Mouse (Mus musculus): Measurements from ENCODE around the gene Sbpl.
"Not testable (repeated sequence)": the region's sequence is repeated elsewhere in the genome, so short reads cannot be mapped to it uniquely, and the experiment has no call there.

The Sbpl gene

DNA sequence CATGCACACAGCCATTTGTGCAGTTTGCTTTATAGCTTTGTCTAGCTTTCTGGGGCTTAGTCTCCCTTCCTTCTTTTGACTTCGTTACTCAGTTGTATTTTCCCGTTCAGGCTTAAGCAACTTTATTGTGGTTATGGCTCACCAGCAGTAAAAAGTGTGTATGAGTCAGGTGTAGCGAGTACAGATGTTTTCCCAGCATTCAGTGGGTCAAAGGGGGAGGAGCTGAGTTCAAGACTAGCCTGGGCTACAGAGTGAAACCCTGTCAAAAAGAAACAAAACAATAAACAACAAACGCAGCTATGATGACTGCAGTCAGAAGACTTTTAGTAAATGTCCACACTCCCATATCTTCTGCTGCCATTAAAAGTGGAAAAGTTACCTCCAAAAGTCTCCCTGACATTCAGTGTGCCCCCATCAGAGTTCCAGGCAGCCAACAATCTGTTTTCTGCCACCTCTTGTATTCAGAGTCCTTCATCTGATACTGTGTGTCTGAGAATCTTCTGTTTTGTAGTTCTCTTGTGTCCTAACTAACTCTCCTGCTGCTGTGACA lies 6.6 kb upstream of the Sbpl start:
- DNase-seq (ENCODE audit: inconsistent age in 2 of 2, low spot score in 1 of 2), result no peak

DNA sequence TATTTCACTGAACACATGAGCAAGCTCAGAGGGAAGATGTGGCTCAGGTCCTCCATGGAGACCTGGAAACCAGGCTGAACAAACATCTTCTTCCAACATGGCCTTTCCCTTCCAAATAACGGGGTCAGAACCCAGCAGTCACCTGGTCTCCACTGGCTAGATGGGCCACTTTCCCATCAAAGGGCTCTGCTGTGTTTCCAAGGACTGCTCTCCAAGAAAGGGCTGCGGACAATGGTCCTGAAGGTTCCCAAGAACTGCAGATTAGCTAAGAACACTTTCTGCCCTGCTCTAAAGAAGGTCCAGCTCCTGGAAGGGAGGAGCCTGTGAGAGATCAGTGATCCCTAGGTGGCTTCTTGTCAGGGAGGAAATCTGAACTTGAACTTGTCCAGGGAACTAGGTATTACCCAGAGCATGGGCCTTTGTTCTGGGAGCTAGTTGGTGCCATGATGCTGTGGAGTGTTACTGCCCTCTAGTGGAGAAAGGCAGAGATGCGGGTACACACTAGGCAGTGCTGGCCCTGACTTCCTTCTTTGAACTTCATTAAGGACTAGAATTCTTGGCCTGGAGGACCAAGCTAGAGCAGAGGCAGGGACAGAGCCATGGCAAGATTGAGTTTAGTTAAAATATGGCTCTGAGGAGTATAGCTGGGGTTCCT lies 5.1 kb upstream of the Sbpl start:
- peak; percentile 81 to 93 for DNase-seq (ENCODE audit: inconsistent age in 2 of 2, low spot score in 1 of 2)

DNA sequence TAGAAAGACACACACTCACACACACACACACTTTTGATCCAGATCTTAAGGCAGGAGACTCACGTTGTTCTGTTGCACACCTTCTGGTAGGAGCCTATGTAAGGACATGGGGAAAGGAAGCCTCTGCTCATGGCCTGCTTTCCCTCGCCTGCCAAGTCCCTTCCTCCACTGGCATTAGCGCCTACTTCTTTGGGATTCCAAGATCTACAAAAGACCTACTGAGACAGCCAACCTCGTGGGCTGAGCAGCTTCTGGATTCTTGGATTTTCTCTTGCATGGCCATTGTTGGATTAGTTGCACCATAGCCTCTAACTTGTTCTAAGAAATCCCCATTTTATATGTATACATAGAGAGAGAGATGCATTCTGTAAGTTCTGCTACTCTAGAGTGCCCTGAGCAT lies 4.2 kb downstream of the Sbpl start:
- DNase-seq (ENCODE audit: inconsistent age in 2 of 2, low spot score in 1 of 2), result not testable (repeated sequence)

DNA sequence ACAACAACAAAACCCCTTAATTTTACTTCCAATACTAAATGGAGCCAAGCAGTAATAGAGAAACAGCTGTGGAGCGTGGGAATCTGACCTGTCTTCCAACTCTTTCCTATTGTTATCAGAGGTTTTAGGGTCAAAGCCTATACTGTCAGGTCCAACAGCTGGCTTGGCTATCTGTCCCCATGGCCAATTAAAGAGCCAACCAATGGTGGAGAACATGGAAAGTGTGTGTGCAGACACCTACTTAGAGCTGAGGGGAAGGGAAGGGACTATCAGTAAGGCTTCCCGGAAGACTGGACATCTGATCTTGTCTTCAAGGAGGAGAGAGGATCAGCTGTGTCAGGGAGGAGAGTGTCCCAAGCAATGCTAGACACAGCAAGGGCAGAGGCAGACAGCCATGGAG lies 6.0 kb downstream of the Sbpl start:
- DNase-seq (ENCODE audit: inconsistent age in 2 of 2, low spot score in 1 of 2), result no peak

DNA sequence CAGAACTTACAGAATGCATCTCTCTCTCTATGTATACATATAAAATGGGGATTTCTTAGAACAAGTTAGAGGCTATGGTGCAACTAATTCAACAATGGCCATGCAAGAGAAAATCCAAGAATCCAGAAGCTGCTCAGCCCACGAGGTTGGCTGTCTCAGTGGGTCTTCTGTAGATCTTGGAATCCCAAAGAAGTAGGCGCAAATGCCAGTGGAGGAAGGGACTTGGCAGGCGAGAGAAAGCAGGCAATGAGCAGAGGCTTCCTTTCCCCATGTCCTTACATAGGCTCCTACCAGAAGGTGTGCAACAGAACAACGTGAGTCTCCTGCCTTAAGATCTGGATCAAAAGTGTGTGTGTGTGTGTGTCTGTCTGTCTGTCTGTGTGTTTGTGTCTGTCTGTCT lies 7.6 kb downstream of the Sbpl start:
- DNase-seq (ENCODE audit: inconsistent age in 2 of 2, low spot score in 1 of 2), result not testable (repeated sequence)

DNA sequence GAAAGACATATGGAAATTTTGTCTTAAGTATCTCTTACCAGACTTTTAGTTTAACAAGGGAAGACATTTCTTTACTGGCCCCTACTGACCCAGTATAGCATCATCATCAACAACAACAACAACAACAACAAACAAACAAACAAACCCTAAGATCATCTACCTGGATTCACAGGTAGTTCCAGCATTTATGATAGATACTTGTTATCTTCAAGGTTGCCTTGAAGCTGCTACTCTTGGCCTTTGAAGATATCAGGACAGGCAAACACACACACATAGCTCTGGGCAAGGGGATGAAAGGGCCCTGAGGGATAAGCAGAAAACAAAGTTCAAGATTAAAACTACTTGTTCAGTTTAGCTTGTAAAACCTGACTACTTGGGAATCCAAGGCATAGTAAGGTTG lies 13.7 kb downstream of the Sbpl start, which contains the start of gene Sbp:
Gene Sbp, plus strand, starts transcription at position 301 of the 400 bp plus-strand sequence.
- no peak for DNase-seq (ENCODE audit: inconsistent age in 2 of 2, low spot score in 1 of 2)

DNA sequence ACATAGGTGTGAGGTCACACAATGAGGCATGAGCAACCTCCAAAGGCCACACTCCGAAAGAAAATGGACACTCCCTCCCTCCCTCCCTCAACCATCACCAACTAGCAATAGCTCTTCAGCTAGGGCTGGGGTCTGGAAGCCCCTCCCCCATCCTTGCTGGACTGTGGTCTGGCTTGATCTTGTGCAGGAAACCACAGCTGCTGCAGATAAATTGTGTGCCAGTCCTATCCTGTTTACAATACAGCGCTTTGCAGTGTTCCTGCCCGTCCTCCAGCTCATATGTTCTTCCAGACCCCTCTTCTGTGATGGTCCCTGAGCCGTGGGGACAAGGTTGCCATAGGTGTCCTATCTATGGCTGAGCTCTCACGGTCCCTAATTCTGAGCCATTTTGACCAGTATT lies 23.9 kb downstream of the Sbpl start:
- DNase-seq (ENCODE audit: inconsistent age in 2 of 2, low spot score in 1 of 2), result no peak

DNA sequence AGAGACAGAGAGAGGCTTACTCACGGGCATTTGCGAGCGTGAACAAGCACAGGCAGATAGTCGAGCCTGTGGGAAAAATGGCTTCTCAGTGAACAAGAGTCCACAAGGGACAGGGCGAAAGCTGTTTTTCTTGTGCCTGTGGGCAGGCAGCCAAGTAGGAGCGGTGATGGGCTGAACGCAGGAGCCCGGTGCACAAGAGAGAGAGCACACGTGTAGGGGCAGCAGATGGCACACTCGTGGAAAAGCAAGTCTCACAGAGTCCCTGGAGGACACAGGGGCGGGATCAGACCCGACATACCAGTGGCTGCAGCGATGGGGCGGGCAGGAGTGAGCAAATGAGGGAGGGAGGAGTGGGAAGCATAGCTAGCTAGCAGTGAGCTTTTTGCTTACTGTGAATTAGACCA lies 30.0 kb downstream of the Sbpl start:
- DNase-seq (ENCODE audit: inconsistent age in 2 of 2, low spot score in 1 of 2), result peak; percentile 67 to 85

DNA sequence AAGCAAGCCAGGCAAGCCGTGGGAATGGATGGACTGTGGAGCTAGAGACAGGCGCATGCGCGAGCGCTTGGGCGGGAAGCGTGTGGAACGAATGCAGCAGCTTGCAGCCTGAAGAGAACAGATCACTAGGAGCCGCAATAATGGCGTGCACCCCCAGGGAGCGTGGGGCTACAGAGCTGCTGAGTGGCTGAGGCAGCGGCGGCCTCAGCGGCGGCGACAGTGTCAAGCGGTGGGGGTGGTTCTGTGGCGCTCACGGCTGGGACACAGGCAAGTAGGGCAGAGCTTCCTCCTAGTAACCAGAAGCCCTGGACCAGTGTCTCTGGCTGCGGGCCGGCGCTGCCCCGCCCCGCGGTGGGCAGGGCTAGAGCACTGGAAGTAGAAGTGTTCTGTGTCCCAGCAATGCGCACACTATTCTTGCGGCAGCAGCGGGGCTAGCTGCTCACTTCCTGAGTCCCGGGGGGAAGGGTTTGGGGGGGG lies 30.5 kb downstream of the Sbpl start:
- DNase-seq (ENCODE audit: inconsistent age in 2 of 2, low spot score in 1 of 2), result peak; percentile 93 to 97

DNA sequence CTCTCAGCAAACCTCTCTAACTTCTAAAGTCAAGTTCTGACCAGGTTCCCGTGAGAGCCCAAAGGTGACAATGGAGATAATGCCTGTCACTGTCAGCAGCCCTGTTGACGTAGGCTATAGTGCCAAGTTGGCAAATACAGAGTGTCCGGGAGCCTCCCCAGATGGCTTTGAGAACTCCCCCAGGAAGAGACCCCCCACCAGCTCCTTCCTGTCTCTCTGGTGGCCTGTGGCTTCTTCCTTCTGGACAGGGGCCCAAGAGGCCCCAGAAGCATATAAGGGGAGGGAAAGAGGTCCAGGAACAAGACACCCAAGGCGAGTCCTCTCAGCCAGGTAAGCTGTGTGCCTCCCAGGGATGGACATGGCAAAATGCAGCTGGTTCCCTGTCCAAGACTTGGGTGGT lies 37.9 kb downstream of the Sbpl start, which contains the start of gene Dcpp3:
Gene Dcpp3, plus strand, starts transcription at position 301 of the 400 bp plus-strand sequence.
- DNase-seq (ENCODE audit: inconsistent age in 2 of 2, low spot score in 1 of 2), result not testable (repeated sequence)
